Mouse (Mus musculus) thymus, adult 2 months (tissue): ENCODE data around the gene Arhgef39. TPM values are rescaled to one million over a fixed set of nuclear protein-coding genes. Genes with fewer than 3 reads are reported as not detected.

Experiments used
- DNase-seq: peaks from one replicate; pipeline ENCODE4 v3.0.0; 2021
- H3K27ac ChIP-seq: fragments of 200-500 bp; 2 replicates; pipeline ENCODE4 v1.5.1; 2012; ENCODE audit warnings: low read length, control low read depth; ENCODE audit not compliant: control insufficient read depth, insufficient read depth
- H3K27me3 ChIP-seq: fragments of 200-500 bp; 2 replicates; pipeline ENCODE4 v1.6.1; 2012; ENCODE audit warnings: mild to moderate bottlenecking, low read length, moderate library complexity, mixed read lengths; ENCODE audit not compliant: control insufficient read depth, insufficient read depth
- H3K36me3 ChIP-seq: fragments of 200-500 bp; 2 replicates; pipeline ENCODE4 v1.6.1; 2012; ENCODE audit warnings: mild to moderate bottlenecking, low read length, moderate library complexity; ENCODE audit not compliant: control insufficient read depth, insufficient read depth
- H3K4me1 ChIP-seq: fragments of 200-500 bp; replicated peaks from 2 replicates; pipeline ENCODE4 v1.6.1; 2012; ENCODE audit warnings: low read length; ENCODE audit not compliant: control insufficient read depth, insufficient read depth
- H3K4me3 ChIP-seq: fragments of 200-500 bp; 2 replicates; pipeline ENCODE4 v1.5.1; 2012; ENCODE audit warnings: mild to moderate bottlenecking, low read length, control low read depth, moderate library complexity; ENCODE audit not compliant: control insufficient read depth, insufficient read depth
- CTCF ChIP-seq: fragments of 200-500 bp; IDR thresholded peaks from 2 replicates; pipeline ENCODE4 v1.5.1; 2012; ENCODE audit warnings: mild to moderate bottlenecking, control low read depth, low read length, moderate library complexity, borderline replicate concordance; ENCODE audit not compliant: control insufficient read depth, poor library complexity, insufficient read depth; ENCODE audit errors: extremely low read depth
- POLR2A ChIP-seq: fragments of 200-500 bp; IDR thresholded peaks from 2 replicates; pipeline ENCODE4 v1.6.1; 2012; ENCODE audit warnings: mild to moderate bottlenecking, low read length, control low read depth, moderate library complexity; ENCODE audit not compliant: control insufficient read depth, poor library complexity, insufficient read depth; ENCODE audit errors: extremely low read depth
- WGBS: fragments of 180-500 bp; shearing (Covaris S2); methylation state at CpG from one replicate; pipeline ENCODE4 v1.1.7; 2018; 5-methylcytosine and 5-hydroxymethylcytosine counted together
- polyA plus RNA-seq: library from polyadenylated mRNA; depleted of rRNA; stranded (reverse); fragments of >200 nt; gene quantifications from 2 replicates; pipeline ENCODE4 v1.2.3, GENCODE M21; 2012

The Arhgef39 gene
- polyA plus RNA-seq, 1 experiment, result 108 TPM

DNA sequence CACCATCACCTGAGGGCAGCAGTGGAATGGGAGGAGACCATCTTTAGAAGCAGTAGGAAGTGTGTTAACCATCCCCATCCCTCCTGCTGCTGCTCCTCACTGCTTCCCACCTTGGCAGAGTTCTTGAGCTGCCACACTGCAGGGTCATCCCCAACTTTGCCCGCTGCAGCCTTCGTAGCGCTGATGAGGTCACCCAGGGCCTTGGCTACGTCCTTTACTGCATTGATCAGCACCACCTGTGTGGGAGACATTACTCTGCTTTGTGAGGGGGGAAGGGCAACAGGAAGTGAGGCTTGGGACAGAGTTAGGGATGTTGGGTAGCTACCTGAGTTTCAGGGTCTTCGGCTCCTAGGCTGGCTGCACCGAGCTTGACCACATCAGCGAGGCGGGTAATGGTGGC lies 36.1 kb upstream of the Arhgef39 start:
- H3K27me3 ChIP-seq, result no peaks in the 10 kb centered on the region
- no peak for TF ChIP-seq CTCF
- no peak for TF ChIP-seq POLR2A
- H3K27ac ChIP-seq, result no peak overlapping the region
- peaks cover 98% of the 10 kb centered on the region for H3K36me3 ChIP-seq
- no peaks in the 10 kb centered on the region for H3K4me1 ChIP-seq
- 97% methylated on average over 8 of the region's 8 CpGs for WGBS
- H3K4me3 ChIP-seq, result no peak overlapping the region
- DNase-seq, result no peak

DNA sequence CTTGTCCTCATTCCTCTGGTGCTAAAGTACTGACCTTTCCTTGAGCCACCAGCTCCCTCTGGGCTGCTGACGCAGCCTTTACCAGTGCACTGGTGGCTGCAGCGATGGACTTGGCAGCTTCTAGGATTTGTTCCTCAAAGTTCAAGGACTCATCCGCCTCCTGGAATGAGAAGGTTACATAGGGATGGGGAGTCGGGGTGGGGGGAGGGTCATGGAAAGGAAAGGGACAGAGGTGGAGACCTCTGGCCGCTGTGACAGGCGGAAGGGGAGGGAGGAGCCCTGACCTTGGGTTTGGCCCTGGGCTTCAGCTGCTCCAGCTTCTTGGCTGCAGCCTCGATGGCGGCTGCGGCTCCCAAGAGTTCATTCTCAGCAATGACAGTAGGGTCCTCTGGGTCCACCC lies 33.8 kb upstream of the Arhgef39 start:
- WGBS, result 96% methylated on average over 9 of the region's 9 CpGs
- no peak overlapping the region for H3K4me3 ChIP-seq
- peaks cover 74% of the 10 kb centered on the region for H3K36me3 ChIP-seq
- H3K4me1 ChIP-seq, result no peaks in the 10 kb centered on the region
- H3K27ac ChIP-seq, result no peak overlapping the region
- TF ChIP-seq POLR2A (no peak), CTCF (no peak)
- no peaks in the 10 kb centered on the region for H3K27me3 ChIP-seq
- no peak for DNase-seq

DNA sequence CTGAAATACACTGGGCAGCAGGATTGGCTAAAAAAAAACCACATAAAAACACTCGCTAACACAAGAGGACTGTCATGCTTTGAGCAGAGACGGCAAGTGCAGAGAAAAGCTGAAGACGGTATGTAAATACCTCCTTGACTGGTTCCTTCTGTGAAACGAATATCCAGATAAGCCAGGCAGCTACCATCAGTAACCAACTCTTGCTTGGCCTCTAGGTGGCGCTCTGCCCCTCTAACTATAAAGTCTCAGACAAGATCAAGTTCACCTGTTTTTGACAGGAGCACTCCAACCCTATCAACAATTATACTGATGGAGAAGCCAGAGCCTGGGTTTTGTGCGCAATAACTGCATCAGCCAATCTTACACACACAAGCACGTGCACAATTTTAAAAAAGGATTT lies 31.1 kb upstream of the Arhgef39 start:
- H3K4me3 ChIP-seq, result no peak overlapping the region
- WGBS, result 28% methylated on average over 7 of the region's 7 CpGs
- no peaks in the 10 kb centered on the region for H3K4me1 ChIP-seq
- peak; percentile 78 for DNase-seq
- TF ChIP-seq POLR2A, result no peak
- H3K27ac ChIP-seq, result no peak overlapping the region
- H3K36me3 ChIP-seq, result peaks cover 48% of the 10 kb centered on the region
- H3K27me3 ChIP-seq, result no peaks in the 10 kb centered on the region

DNA sequence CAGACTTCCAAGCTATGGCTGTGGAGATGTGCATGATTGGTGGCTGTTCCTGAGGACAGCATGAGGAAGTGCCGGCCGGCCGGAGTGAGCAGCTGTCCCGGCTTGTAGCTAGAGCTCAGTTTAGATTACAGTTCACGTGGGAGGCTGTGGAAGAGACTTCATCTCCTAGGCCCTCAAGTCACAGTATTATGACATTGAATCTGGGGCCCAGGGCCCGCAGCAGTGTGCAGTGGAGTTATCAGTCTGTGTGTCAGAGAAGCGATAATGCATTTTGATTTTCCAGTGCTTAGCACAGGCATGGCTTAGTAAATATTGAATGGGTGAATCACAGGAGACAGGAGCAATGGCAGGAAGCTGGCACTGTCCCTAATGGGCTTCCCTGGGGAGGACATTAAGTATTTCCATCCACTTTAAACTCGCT lies 30.6 kb upstream of the Arhgef39 start:
- no peak overlapping the region for H3K4me3 ChIP-seq
- TF ChIP-seq POLR2A, result no peak
- no peak for TF ChIP-seq CTCF
- WGBS, result 80% methylated on average over 8 of the region's 8 CpGs
- no peak for DNase-seq
- H3K4me1 ChIP-seq, result no peaks in the 10 kb centered on the region
- peaks cover 43% of the 10 kb centered on the region for H3K36me3 ChIP-seq
- peaks cover 4% of the 10 kb centered on the region; the same call in 1 of the 2 replicates for H3K27me3 ChIP-seq
- H3K27ac ChIP-seq, result no peak overlapping the region

DNA sequence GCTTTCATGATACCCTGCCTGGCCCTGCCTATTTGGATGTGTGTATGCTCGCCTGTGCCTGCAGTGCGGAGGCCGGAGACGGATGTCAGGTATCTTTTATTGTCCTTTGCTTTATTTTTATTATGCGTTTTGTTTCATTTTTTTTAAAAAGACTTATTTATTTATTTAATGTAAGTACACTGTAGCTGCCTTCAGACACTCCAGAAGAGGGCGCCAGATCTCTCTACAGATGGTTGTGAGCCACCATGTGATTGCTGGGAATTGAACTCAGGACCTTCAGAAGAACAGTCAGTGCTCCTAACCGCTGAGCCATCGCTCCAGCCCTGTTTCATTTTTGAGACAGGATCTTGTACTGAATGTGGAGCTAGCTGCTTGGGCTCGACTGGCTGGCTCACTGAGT lies 29.0 kb upstream of the Arhgef39 start:
- H3K27me3 ChIP-seq, result peaks cover 17% of the 10 kb centered on the region
- DNase-seq, result peak; percentile 28
- H3K4me3 ChIP-seq, result no peak overlapping the region
- H3K27ac ChIP-seq, result no peak overlapping the region
- peaks cover 9% of the 10 kb centered on the region for H3K4me1 ChIP-seq
- H3K36me3 ChIP-seq, result peaks cover 27% of the 10 kb centered on the region
- 91% methylated on average over 9 of the region's 9 CpGs for WGBS
- TF ChIP-seq POLR2A (no peak), CTCF (no peak)

DNA sequence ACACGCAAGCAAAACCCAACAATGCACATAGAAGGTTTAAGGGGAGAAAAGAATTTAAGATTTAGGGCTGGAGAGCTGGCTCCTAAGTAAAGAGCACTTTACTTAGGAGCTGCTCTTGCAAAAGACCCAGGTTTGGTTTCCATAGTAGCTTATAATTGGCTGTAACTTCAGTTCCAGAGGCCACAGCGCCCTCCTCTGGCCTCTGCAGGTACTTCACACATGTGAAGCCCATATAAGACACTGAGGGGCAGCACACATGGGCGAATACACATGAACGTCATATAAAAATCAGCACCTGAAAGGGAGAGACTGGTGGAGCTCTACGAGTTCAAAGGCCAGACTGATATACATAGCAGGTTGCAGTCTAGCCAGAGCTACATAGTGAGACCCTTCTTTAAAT lies 28.4 kb upstream of the Arhgef39 start:
- Histone ChIP-seq H3K27ac (no peak overlapping the region), H3K4me1 (peaks cover 13% of the 10 kb centered on the region), H3K36me3 (peaks cover 21% of the 10 kb centered on the region), H3K4me3 (no peak overlapping the region), H3K27me3 (peaks cover 21% of the 10 kb centered on the region)
- TF ChIP-seq POLR2A (no peak), CTCF (no peak)
- 83% methylated on average over 5 of the region's 5 CpGs for WGBS
- DNase-seq, result peak; percentile 25

DNA sequence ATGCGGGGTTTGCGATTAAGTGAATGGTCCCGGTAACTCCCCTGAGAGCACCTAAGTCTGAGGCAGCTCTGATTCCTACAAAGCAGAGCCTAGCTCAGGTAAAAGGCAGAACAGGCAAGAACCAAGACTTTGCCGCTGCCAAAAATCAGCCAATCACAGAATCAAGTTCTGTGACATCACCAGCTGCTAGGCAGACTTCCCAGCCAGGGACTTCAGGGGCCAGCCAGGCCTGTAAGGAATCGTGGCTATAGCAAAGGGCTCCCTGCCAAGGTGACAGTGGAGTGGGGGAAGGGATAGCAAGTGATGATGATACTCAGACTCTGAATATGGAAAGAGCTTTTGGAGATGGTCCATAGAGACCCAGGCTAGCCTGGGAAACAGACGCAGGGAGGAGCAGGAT lies 20.5 kb upstream of the Arhgef39 start:
- peak; percentile 82 for DNase-seq
- H3K27me3 ChIP-seq, result peaks cover 16% of the 10 kb centered on the region
- H3K36me3 ChIP-seq, result no peaks in the 10 kb centered on the region
- peaks cover 19% of the 10 kb centered on the region for H3K4me1 ChIP-seq
- 34% methylated on average over 6 of the region's 6 CpGs for WGBS
- no peak overlapping the region for H3K27ac ChIP-seq
- no peak overlapping the region for H3K4me3 ChIP-seq
- TF ChIP-seq POLR2A, result no peak
- TF ChIP-seq CTCF, result no peak
